Mouse (Mus musculus): ENCODE measurements at regions not wholly inside any gene's neighbourhood (a gene's known extent, or its start where the extent isn't known, plus 50 kb on each side); places are given as distances from the start of the nearest gene placed in this dataset.
A peak's percentile ranks its signal among the peaks of the same experiment; 100 is the strongest.

- no peak overlapping the region for H3K4me2 ChIP-seq (replicated peaks; ENCODE audit: low read depth, low read length, severe bottlenecking)
- DNase-seq (ENCODE audit: low spot score) = no peak
- H3K27me3 ChIP-seq (ENCODE audit: control insufficient read depth, insufficient read depth, low read length) = no peaks in the 10 kb centered on the region
- H3K4me3 ChIP-seq (replicated peaks; ENCODE audit: low read length) = no peak overlapping the region
- no peaks in the 10 kb centered on the region for H3K4me1 ChIP-seq (ENCODE audit: control insufficient read depth, insufficient read depth, low read length)
- no peak overlapping the region for H3K9ac ChIP-seq (ENCODE audit: low read depth, low read length, severe bottlenecking)
- 93% methylated on average over 2 of the region's 2 CpGs for WGBS
- no peak for ATAC-seq (ENCODE audit: low FRiP score, low read depth)
- TF ChIP-seq POLR2A (IDR thresholded peaks at IDR 0.05; ENCODE audit: borderline replicate concordance, extremely low read depth, insufficient read depth, insufficient read length) = no peak
- H3K27ac ChIP-seq (replicated peaks; ENCODE audit: low read depth, low read length) = no peak overlapping the region
- H3K36me3 ChIP-seq (ENCODE audit: control insufficient read depth, insufficient read depth, low read length) = no peaks in the 10 kb centered on the region
- H3K9me3 ChIP-seq (ENCODE audit: control insufficient read depth, low read length) = no peaks in the 10 kb centered on the region
Observed at GRCm38 (mm10) chr5:46186908-46187307, 329.5 kb upstream of the Lcorl start.

DNA sequence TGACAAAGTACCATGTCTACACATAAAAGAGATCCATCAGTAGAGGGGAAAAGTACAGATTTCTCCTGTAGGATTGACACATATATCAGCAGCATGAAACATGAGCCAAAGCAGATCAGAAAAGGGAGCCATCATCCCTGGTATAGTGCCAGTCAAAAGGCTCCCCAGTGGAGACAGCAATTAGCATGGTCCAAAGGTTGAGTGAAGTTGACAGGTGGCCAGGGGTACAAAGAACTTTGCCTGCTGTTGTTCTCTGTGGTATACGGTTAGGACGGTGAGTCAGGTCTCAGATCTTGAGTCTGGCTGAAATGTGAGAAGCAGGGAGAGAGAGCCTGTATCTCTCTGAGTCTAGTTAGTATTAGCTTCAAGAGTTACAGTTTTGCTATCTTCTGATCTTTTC is 324.7 kb upstream of the Lcorl start:
- no peak overlapping the region for H3K4me2 ChIP-seq (replicated peaks; ENCODE audit: low read depth, low read length, severe bottlenecking)
- H3K36me3 ChIP-seq (ENCODE audit: control insufficient read depth, insufficient read depth, low read length) = no peaks in the 10 kb centered on the region
- no peaks in the 10 kb centered on the region for H3K9me3 ChIP-seq (ENCODE audit: control insufficient read depth, low read length)
- no peak overlapping the region for H3K4me3 ChIP-seq (replicated peaks; ENCODE audit: low read length)
- H3K27me3 ChIP-seq (ENCODE audit: control insufficient read depth, insufficient read depth, low read length) = no peaks in the 10 kb centered on the region
- no peak for TF ChIP-seq POLR2A (IDR thresholded peaks at IDR 0.05; ENCODE audit: borderline replicate concordance, extremely low read depth, insufficient read depth, insufficient read length)
- DNase-seq (ENCODE audit: low spot score) (no peak), ATAC-seq (ENCODE audit: low FRiP score, low read depth) (peak; percentile 62; the same call in 1 of the 2 replicates)
- no peak overlapping the region for H3K27ac ChIP-seq (replicated peaks; ENCODE audit: low read depth, low read length)
- WGBS = 44% methylated on average over 2 of the region's 2 CpGs
- no peaks in the 10 kb centered on the region for H3K4me1 ChIP-seq (ENCODE audit: control insufficient read depth, insufficient read depth, low read length)
- H3K9ac ChIP-seq (ENCODE audit: low read depth, low read length, severe bottlenecking) = no peak overlapping the region

DNA sequence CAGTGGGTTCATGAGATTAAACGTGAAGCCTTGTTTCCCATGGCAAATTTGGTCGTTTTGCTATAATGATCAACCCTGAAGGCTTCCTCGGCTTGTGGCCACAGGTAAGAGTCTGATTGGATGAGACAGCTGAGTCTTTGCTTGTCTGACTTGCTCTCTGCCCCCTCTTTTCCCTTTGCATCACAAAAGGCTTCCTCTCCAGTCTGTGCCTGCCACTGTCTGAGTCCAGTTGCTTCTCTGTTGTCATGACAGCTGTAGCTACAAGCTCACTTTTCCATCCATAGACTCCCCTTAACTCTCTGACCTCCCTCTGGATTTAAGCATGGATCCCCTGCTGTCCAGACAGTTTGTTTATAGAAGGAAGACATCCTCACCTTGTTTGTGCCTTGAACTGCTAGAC is 314.9 kb upstream of the Lcorl start:
- no peaks in the 10 kb centered on the region for H3K36me3 ChIP-seq (ENCODE audit: control insufficient read depth, insufficient read depth, low read length)
- no peak overlapping the region for H3K4me3 ChIP-seq (replicated peaks; ENCODE audit: low read length)
- H3K9me3 ChIP-seq (ENCODE audit: control insufficient read depth, low read length) = no peaks in the 10 kb centered on the region
- no peak overlapping the region for H3K9ac ChIP-seq (ENCODE audit: low read depth, low read length, severe bottlenecking)
- no peaks in the 10 kb centered on the region for H3K4me1 ChIP-seq (ENCODE audit: control insufficient read depth, insufficient read depth, low read length)
- no peak for ATAC-seq (ENCODE audit: low FRiP score, low read depth)
- no peak for TF ChIP-seq POLR2A (IDR thresholded peaks at IDR 0.05; ENCODE audit: borderline replicate concordance, extremely low read depth, insufficient read depth, insufficient read length)
- 41% methylated on average over 3 of the region's 3 CpGs for WGBS
- H3K27ac ChIP-seq (replicated peaks; ENCODE audit: low read depth, low read length) = no peak overlapping the region
- no peak overlapping the region for H3K4me2 ChIP-seq (replicated peaks; ENCODE audit: low read depth, low read length, severe bottlenecking)
- no peaks in the 10 kb centered on the region for H3K27me3 ChIP-seq (ENCODE audit: control insufficient read depth, insufficient read depth, low read length)
- DNase-seq (ENCODE audit: low spot score) = no peak

DNA sequence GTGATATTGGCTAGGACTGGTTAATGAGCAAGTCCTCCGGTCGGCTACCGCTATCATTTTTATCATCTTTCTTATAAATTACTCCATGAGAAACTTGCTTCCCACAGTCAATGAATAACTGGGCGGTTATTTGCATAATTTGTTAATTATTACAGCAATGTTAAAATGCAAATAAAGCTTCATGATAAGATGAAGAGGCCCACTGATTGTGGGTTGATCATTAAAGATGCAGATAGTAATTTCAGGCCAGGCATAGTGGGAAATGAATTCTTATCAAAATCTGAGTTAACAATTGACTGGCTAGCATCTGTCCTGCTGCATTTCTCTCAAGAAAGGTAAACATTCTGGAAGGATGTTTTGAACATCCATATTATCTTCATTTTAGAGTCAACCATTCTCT is 303.4 kb upstream of the Lcorl start:
- H3K9me3 ChIP-seq (ENCODE audit: control insufficient read depth, low read length) = no peaks in the 10 kb centered on the region
- no peak overlapping the region for H3K4me3 ChIP-seq (replicated peaks; ENCODE audit: low read length)
- no peaks in the 10 kb centered on the region for H3K36me3 ChIP-seq (ENCODE audit: control insufficient read depth, insufficient read depth, low read length)
- H3K27ac ChIP-seq (replicated peaks; ENCODE audit: low read depth, low read length) = no peak overlapping the region
- no peak for ATAC-seq (ENCODE audit: low FRiP score, low read depth)
- no peaks in the 10 kb centered on the region for H3K4me1 ChIP-seq (ENCODE audit: control insufficient read depth, insufficient read depth, low read length)
- no peak for TF ChIP-seq POLR2A (IDR thresholded peaks at IDR 0.05; ENCODE audit: borderline replicate concordance, extremely low read depth, insufficient read depth, insufficient read length)
- H3K9ac ChIP-seq (ENCODE audit: low read depth, low read length, severe bottlenecking) = no peak overlapping the region
- no peak overlapping the region for H3K4me2 ChIP-seq (replicated peaks; ENCODE audit: low read depth, low read length, severe bottlenecking)
- no peak for DNase-seq (ENCODE audit: low spot score)
- 95% methylated on average over 4 of the region's 4 CpGs for WGBS
- H3K27me3 ChIP-seq (ENCODE audit: control insufficient read depth, insufficient read depth, low read length) = no peaks in the 10 kb centered on the region

DNA sequence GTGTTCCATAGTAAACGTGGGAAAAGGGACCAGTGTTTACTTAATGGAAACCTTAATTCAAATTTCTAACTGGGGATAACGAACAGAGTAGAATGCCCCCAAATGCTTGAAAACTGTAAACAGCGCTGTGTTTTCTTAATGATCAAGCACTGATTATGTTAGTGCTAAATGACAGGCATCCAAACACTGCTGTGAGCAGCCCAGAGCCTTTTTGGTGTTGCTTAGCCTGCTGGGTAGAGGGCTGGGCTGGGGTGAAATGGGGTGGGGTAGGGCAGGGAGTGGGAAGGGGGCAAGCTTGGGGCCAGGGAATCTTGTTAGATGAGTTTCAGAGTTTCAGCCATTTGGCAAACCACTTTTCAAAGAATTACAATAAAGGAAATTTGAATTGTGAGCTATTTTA is 294.6 kb upstream of the Lcorl start:
- ATAC-seq (ENCODE audit: low FRiP score, low read depth) (no peak), DNase-seq (ENCODE audit: low spot score) (no peak)
- H3K9me3 ChIP-seq (ENCODE audit: control insufficient read depth, low read length) = no peaks in the 10 kb centered on the region
- TF ChIP-seq POLR2A (IDR thresholded peaks at IDR 0.05; ENCODE audit: borderline replicate concordance, extremely low read depth, insufficient read depth, insufficient read length) = no peak
- H3K4me3 ChIP-seq (replicated peaks; ENCODE audit: low read length) = no peak overlapping the region
- no peak overlapping the region for H3K4me2 ChIP-seq (replicated peaks; ENCODE audit: low read depth, low read length, severe bottlenecking)
- H3K4me1 ChIP-seq (ENCODE audit: control insufficient read depth, insufficient read depth, low read length) = no peaks in the 10 kb centered on the region
- 40% methylated on average over 3 of the region's 3 CpGs for WGBS
- H3K27me3 ChIP-seq (ENCODE audit: control insufficient read depth, insufficient read depth, low read length) = no peaks in the 10 kb centered on the region
- no peak overlapping the region for H3K9ac ChIP-seq (ENCODE audit: low read depth, low read length, severe bottlenecking)
- no peak overlapping the region for H3K27ac ChIP-seq (replicated peaks; ENCODE audit: low read depth, low read length)
- no peaks in the 10 kb centered on the region for H3K36me3 ChIP-seq (ENCODE audit: control insufficient read depth, insufficient read depth, low read length)

DNA sequence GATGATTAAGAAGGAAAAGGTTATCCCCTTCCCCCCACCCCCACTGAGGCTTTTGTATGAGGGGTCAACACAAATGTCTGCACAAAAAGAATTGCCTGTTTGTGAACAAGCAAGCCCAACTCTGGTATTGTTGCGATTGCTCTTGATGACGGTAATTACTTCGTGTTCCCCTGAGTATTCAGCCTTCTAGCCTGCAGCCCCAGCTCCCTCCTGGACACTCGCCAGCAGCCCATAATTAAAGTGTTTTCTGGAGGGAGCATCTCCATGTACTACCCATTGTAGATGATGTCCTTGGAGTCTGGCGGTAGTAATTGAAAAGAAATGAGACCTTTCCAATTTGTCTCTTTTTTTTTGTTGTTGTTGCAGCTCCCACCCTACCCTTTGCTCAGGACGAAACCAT is 293.4 kb upstream of the Lcorl start:
- no peak overlapping the region for H3K4me3 ChIP-seq (replicated peaks; ENCODE audit: low read length)
- H3K27me3 ChIP-seq (ENCODE audit: control insufficient read depth, insufficient read depth, low read length) = no peaks in the 10 kb centered on the region
- no peaks in the 10 kb centered on the region for H3K9me3 ChIP-seq (ENCODE audit: control insufficient read depth, low read length)
- 55% methylated on average over 6 of the region's 6 CpGs for WGBS
- no peak overlapping the region for H3K27ac ChIP-seq (replicated peaks; ENCODE audit: low read depth, low read length)
- no peak overlapping the region for H3K4me2 ChIP-seq (replicated peaks; ENCODE audit: low read depth, low read length, severe bottlenecking)
- ATAC-seq (ENCODE audit: low FRiP score, low read depth) = no peak
- H3K9ac ChIP-seq (ENCODE audit: low read depth, low read length, severe bottlenecking) = no peak overlapping the region
- no peaks in the 10 kb centered on the region for H3K4me1 ChIP-seq (ENCODE audit: control insufficient read depth, insufficient read depth, low read length)
- H3K36me3 ChIP-seq (ENCODE audit: control insufficient read depth, insufficient read depth, low read length) = no peaks in the 10 kb centered on the region
- no peak for DNase-seq (ENCODE audit: low spot score)
- no peak for TF ChIP-seq POLR2A (IDR thresholded peaks at IDR 0.05; ENCODE audit: borderline replicate concordance, extremely low read depth, insufficient read depth, insufficient read length)
